Mouse (Mus musculus): Measurements from ENCODE around the gene Tbc1d2.

GRCm38 (mm10) chr4:46613618-46614017 lies 36.4 kb downstream of the Tbc1d2 start:
- no peak for TF ChIP-seq CTCF (IDR thresholded peaks at IDR 0.05; ENCODE audit: low read depth)
- TF ChIP-seq EP300 (optimal IDR thresholded peaks at IDR 0.05), result no peak
